Mouse (Mus musculus): ENCODE measurements at regions not wholly inside any gene's neighbourhood (a gene's known extent, or its start where the extent isn't known, plus 50 kb on each side); places are given as distances from the start of the nearest gene placed in this dataset.
A peak's percentile ranks its signal among the peaks of the same experiment; 100 is the strongest.

DNA sequence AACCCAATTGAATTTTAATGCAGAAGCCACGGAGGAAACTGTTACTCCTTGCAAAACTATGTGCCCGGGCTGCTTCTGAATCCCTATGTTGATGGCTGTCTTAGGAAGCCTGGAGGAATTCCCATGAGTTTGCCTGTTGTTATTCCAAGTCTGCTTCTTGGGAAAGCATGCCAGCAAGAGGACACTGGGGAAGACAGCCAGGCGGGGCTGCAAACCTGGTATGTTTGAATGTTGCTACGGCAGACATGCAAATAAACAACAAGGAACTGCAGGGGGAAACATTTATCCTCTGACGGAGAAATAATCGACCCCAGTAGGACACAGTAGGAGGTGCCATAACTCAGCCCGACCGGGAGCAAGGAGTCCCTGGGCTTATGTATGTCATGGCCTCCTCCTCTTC is 168.0 kb downstream of the Gm11077 start:
- Histone ChIP-seq H3K9me3 (ENCODE audit: control insufficient read depth) (no peaks in the 10 kb centered on the region), H3K4me1 (replicated peaks; ENCODE audit: control insufficient read depth, insufficient read depth, low read length) (no peaks in the 10 kb centered on the region), H3K27me3 (replicated peaks; ENCODE audit: control insufficient read depth, insufficient read depth, low read length) (no peaks in the 10 kb centered on the region), H3K4me2 (replicated peaks; ENCODE audit: low read depth) (no peak overlapping the region), H3K36me3 (ENCODE audit: control insufficient read depth, insufficient read depth) (no peaks in the 10 kb centered on the region), H3K9ac (ENCODE audit: low read depth, low read length) (no peak overlapping the region), H3K4me3 (ENCODE audit: low read depth, low read length) (no peak overlapping the region), H3K27ac (ENCODE audit: low read depth, low read length) (no peak overlapping the region)
- peak; percentile 26; the same call in 1 of the 2 replicates for TF ChIP-seq CTCF (IDR thresholded peaks at IDR 0.05; ENCODE audit: low read depth)
- 42% methylated on average over 8 of the region's 8 CpGs for WGBS
- ATAC-seq: no peak

DNA sequence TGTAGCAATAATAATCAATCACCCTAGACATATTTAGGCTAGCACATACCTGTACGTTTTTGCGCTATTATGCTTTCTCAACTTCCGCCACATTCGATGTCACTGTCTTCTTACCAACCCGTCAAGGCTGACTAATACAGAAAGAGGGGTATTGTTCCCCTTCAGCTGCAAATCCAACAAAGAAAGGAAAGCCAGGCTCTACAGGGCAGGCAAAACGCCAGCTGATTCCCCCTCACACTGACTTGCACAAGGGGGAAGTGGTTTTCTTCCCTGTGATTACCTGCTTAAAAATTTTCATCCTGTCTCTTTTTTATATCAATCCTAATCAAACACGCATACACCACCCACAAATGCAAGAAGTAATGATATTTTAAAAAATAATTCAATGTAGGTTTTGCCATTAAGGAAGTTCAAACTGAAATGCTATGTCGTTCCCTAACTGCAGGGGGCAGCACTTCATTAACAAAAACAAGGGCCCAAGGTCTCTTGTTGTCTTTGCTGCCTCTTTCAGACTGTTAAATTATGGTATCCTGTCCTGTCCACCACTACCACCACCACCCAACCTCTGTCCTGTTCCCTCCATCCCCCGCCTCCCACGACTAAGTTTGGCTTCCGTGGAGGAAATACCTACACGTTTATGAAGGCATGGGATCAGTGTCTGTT is 195.4 kb downstream of the Gm11077 start:
- H3K27ac ChIP-seq (ENCODE audit: low read depth, low read length): no peak overlapping the region
- no peak overlapping the region for H3K4me2 ChIP-seq (replicated peaks; ENCODE audit: low read depth)
- no peak overlapping the region for H3K4me3 ChIP-seq (ENCODE audit: low read depth, low read length)
- no peak overlapping the region for H3K9ac ChIP-seq (ENCODE audit: low read depth, low read length)
- no peaks in the 10 kb centered on the region for H3K36me3 ChIP-seq (ENCODE audit: control insufficient read depth, insufficient read depth)
- 55% methylated on average over 12 of the region's 12 CpGs for WGBS
- H3K4me1 ChIP-seq (replicated peaks; ENCODE audit: control insufficient read depth, insufficient read depth, low read length): no peaks in the 10 kb centered on the region
- no peak for ATAC-seq
- H3K9me3 ChIP-seq (ENCODE audit: control insufficient read depth): no peaks in the 10 kb centered on the region
- TF ChIP-seq CTCF (IDR thresholded peaks at IDR 0.05; ENCODE audit: low read depth): peak; percentile 81
- H3K27me3 ChIP-seq (replicated peaks; ENCODE audit: control insufficient read depth, insufficient read depth, low read length): no peaks in the 10 kb centered on the region

DNA sequence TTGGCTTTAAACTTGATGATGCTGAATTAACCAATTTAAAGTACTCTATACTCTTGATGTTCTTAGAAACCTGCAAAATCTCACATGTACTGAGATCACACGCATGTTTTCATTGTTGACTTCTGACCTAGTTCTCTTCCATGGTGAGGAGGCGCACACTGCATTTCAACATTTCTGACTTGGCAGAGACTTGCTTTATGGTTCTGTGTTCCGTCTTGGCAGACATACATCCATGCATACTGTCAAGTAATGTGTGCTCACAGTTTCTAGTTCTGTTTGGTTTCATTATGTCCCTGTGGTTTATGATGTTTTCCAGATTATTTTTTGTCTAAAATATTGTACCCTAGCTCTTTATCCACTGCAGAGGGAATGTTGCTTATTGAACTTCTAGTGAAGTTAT is 198.5 kb downstream of the Gm11077 start:
- 71% methylated on average over 3 of the region's 3 CpGs for WGBS
- no peaks in the 10 kb centered on the region for H3K4me1 ChIP-seq (replicated peaks; ENCODE audit: control insufficient read depth, insufficient read depth, low read length)

DNA sequence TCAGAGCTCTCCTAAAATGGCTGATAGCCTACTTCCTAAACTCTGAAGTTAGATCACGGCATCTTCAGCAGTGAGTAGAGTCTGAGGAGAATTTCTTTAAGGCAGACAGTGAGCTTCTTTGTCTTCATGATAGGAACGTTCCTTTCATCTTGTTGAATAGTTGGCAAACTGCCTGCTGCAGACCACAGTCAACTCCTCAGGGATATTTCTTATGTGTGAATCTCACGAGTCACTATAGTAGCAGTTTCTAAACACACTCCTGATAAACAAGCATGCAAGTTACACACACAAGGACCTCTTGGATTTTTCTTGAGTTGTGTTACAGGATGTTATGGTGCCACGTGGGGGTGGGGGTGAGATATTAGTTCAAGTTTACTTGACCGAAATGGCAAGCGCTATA is 205.2 kb downstream of the Gm11077 start:
- TF ChIP-seq CTCF (IDR thresholded peaks at IDR 0.05; ENCODE audit: low read depth): no peak
- no peak overlapping the region for H3K4me2 ChIP-seq (replicated peaks; ENCODE audit: low read depth)
- no peaks in the 10 kb centered on the region for H3K9me3 ChIP-seq (ENCODE audit: control insufficient read depth)
- no peak for ATAC-seq
- H3K36me3 ChIP-seq (ENCODE audit: control insufficient read depth, insufficient read depth): no peaks in the 10 kb centered on the region
- no peak overlapping the region for H3K4me3 ChIP-seq (ENCODE audit: low read depth, low read length)
- no peaks in the 10 kb centered on the region for H3K27me3 ChIP-seq (replicated peaks; ENCODE audit: control insufficient read depth, insufficient read depth, low read length)
- H3K4me1 ChIP-seq (replicated peaks; ENCODE audit: control insufficient read depth, insufficient read depth, low read length): no peaks in the 10 kb centered on the region
- no peak overlapping the region for H3K9ac ChIP-seq (ENCODE audit: low read depth, low read length)
- no peak overlapping the region for H3K27ac ChIP-seq (ENCODE audit: low read depth, low read length)
- 72% methylated on average over 6 of the region's 6 CpGs for WGBS

More for the DNA sequence above, 198.5 kb downstream of the Gm11077 start:
- Histone ChIP-seq H3K36me3 (ENCODE audit: control insufficient read depth, insufficient read depth) (no peaks in the 10 kb centered on the region), H3K4me3 (ENCODE audit: low read depth, low read length) (no peak overlapping the region), H3K9ac (ENCODE audit: low read depth, low read length) (no peak overlapping the region), H3K27me3 (replicated peaks; ENCODE audit: control insufficient read depth, insufficient read depth, low read length) (no peaks in the 10 kb centered on the region), H3K4me2 (replicated peaks; ENCODE audit: low read depth) (no peak overlapping the region), H3K9me3 (ENCODE audit: control insufficient read depth) (no peaks in the 10 kb centered on the region), H3K27ac (ENCODE audit: low read depth, low read length) (no peak overlapping the region)
- ATAC-seq: no peak
- no peak for TF ChIP-seq CTCF (IDR thresholded peaks at IDR 0.05; ENCODE audit: low read depth)

DNA sequence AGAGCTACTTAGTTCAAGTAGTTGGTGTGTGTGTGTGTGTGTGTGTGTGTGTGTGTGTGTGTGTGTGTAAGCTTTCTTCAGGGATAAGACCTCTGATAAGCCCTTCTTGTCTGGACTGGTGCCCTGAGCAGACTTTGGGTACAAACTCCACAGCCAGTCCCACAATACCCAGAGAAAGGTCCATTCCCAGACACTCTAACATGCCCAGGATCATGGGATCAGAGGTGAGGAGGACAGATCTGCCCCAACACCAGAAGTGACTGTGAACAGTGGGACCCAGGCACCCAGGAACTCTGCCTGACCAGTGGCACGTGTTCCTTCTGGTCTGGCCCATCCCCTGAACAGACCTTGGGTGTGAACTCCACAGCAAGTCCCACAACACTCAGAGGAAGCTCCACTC is 208.9 kb downstream of the Gm11077 start:
- no peaks in the 10 kb centered on the region for H3K36me3 ChIP-seq (ENCODE audit: control insufficient read depth, insufficient read depth)
- WGBS: 41% methylated on average over 1 of the region's 1 CpGs
- no peaks in the 10 kb centered on the region for H3K4me1 ChIP-seq (replicated peaks; ENCODE audit: control insufficient read depth, insufficient read depth, low read length)
- no peaks in the 10 kb centered on the region for H3K27me3 ChIP-seq (replicated peaks; ENCODE audit: control insufficient read depth, insufficient read depth, low read length)
- no peak overlapping the region for H3K9ac ChIP-seq (ENCODE audit: low read depth, low read length)
- no peak overlapping the region for H3K27ac ChIP-seq (ENCODE audit: low read depth, low read length)
- H3K4me2 ChIP-seq (replicated peaks; ENCODE audit: low read depth): no peak overlapping the region
- no peaks in the 10 kb centered on the region for H3K9me3 ChIP-seq (ENCODE audit: control insufficient read depth)
- peak; percentile 63; the same call in 1 of the 2 replicates for ATAC-seq
- no peak overlapping the region for H3K4me3 ChIP-seq (ENCODE audit: low read depth, low read length)
- TF ChIP-seq CTCF (IDR thresholded peaks at IDR 0.05; ENCODE audit: low read depth): no peak

DNA sequence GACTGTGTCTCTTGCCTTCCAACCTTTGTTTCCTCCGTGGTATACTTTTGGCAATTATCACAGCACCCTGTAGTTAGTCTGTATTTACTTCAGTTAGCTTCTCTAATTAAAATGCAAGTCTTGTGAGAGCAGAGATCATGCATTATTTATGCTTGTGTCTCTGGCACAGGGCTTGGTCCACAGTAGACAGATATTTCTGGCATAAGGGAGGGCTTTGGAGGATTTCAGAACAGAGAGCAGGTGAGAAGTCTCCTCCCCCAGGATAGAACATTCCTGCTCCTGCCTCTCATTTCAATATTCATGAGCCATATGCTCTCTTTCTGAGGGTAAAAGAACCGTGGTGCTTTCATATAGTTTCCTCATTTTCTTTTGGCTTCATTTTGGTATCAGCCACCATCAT is 217.6 kb downstream of the Gm11077 start:
- no peak for ATAC-seq
- Histone ChIP-seq H3K4me3 (ENCODE audit: low read depth, low read length) (no peak overlapping the region), H3K9me3 (ENCODE audit: control insufficient read depth) (no peaks in the 10 kb centered on the region), H3K4me1 (replicated peaks; ENCODE audit: control insufficient read depth, insufficient read depth, low read length) (no peaks in the 10 kb centered on the region), H3K27me3 (replicated peaks; ENCODE audit: control insufficient read depth, insufficient read depth, low read length) (no peaks in the 10 kb centered on the region), H3K27ac (ENCODE audit: low read depth, low read length) (no peak overlapping the region), H3K9ac (ENCODE audit: low read depth, low read length) (no peak overlapping the region), H3K36me3 (ENCODE audit: control insufficient read depth, insufficient read depth) (no peaks in the 10 kb centered on the region), H3K4me2 (replicated peaks; ENCODE audit: low read depth) (no peak overlapping the region)
- 71% methylated on average over 2 of the region's 2 CpGs for WGBS
- TF ChIP-seq CTCF (IDR thresholded peaks at IDR 0.05; ENCODE audit: low read depth): no peak

DNA sequence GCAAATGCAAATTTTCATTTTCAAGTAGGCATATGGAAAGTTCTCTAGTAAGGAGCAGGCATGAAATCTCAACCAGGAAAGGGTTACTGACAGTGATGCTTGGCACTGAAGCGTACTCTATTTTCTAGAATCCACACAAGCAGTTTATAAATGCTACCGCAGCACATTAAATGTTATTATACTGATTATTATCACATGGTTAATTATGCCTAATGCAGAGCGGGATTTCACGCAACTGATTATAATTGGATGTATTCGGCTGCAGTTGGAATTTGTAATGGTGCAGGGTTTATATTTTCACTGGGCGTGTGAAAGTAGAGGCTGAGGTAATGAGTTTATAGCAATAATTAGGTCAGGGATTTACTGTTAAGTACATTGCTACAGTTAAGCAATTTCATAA is 221.4 kb downstream of the Gm11077 start:
- Histone ChIP-seq H3K27me3 (replicated peaks; ENCODE audit: control insufficient read depth, insufficient read depth, low read length) (no peaks in the 10 kb centered on the region), H3K36me3 (ENCODE audit: control insufficient read depth, insufficient read depth) (no peaks in the 10 kb centered on the region), H3K4me2 (replicated peaks; ENCODE audit: low read depth) (no peak overlapping the region), H3K9ac (ENCODE audit: low read depth, low read length) (no peak overlapping the region), H3K27ac (ENCODE audit: low read depth, low read length) (no peak overlapping the region), H3K9me3 (ENCODE audit: control insufficient read depth) (no peaks in the 10 kb centered on the region), H3K4me1 (replicated peaks; ENCODE audit: control insufficient read depth, insufficient read depth, low read length) (no peaks in the 10 kb centered on the region), H3K4me3 (ENCODE audit: low read depth, low read length) (no peak overlapping the region)
- 81% methylated on average over 6 of the region's 6 CpGs for WGBS
- TF ChIP-seq CTCF (IDR thresholded peaks at IDR 0.05; ENCODE audit: low read depth): no peak
- no peak for ATAC-seq
